Mouse (Mus musculus): Measurements from ENCODE around the gene Reln.

- TF ChIP-seq CTCF (IDR thresholded peaks at IDR 0.05) (no peak), EP300 (IDR thresholded peaks at IDR 0.05) (no peak)
Observed at GRCm38 (mm10) chr5:21919281-21919780, 425.2 kb downstream of the Reln start.
